Mouse (Mus musculus) left cerebral cortex, adult 8-10 months (tissue): Measurements from ENCODE around the gene Ldlr. TPM values are rescaled to one million over a fixed set of nuclear protein-coding genes. Genes with fewer than 3 reads are reported as not detected.
A peak's percentile ranks its signal among the peaks of the same experiment; 100 is the strongest.

Experiments used
- DNase-seq, 2 experiments: peaks; one replicate each; pipeline ENCODE4 v3.0.0; 2022; ENCODE audit warnings: low spot score in 2 of 2
- total RNA-seq, 4 experiments: library from RNA; stranded (reverse); gene quantifications; 2 replicates each; pipeline ENCODE4 v1.2.4; 2022

Gene Ldlr
- total RNA-seq, 4 experiments from 2014 or later: 23.7 to 32.4 (median 28.6) TPM

DNA sequence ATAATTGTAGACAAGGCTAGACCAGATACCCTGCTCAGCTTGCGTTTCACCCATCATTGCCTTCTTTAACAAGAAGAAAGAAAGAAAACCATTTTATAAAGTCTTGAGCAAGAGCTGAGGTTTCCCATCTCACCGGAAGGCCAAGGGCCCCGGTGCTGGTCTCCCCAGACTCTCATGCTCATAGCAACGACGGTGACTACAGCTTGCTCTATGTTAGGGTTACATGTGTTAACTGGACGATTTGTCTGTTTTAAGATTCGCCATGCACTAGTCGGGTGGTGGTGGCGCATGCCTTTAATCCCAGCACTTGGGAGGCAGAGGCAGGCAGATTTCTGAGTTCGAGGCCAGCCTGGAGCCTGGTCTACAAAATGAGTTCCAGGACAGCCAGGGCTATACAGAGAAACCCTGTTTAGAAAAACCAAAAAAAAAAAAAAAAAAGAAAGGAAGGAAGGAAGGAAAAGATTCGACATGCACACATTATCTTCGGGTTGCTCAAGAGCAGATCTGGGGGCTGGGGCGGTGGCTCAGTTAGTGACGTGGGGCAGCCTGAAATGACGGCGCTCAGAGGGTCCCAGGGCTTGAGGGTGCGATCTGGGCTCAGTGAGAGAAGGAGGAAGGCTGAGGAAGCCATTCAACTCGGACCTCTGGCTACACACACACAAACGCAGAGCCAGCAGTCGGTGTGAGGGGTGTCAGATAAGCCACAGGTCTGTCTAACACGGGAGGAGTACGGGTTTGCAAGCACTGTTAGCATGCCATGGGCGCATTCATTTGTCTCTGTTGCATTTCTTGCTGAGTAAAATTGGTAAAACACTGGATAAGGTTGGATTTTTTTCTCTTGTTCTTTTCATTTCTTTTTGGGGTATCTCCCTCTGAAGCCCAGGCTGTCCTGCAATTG lies 2.2 kb downstream of the Ldlr start:
- DNase-seq: no peak

DNA sequence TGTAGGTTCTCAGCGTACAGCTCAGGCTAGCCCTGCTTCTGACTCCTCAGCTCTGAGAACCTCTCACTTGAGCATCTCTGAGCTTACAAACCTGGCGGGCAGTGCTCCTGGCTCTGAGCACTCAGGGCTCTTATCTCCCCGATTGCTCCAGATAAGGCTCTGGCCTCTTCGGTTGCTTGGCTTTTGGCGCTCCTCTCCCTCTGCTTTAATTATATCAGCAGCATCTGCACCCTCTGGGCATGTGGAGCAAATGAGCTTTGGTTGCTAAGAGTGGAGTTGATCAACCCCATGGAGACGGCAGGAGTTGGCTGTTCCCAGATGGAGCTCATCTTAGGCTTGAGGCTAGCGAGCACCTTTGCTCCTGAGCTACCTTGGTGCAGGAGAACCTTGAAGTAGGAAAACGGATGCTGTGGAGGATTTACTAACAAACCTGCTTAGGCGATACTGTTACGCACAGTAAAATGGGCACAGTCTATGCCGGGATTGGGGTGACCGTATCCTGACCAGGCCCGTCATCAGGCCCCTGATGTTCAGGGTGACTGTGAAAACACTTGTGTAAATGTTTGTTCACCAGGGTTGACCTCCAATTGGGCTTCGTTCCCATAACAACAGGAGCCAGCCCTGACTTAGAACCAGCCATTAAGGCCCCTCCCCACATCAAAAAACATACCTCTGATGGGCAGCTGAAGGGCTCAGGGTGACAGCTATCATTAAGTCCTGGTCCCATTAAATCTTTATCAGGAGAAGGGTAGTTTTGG lies 3.1 kb downstream of the Ldlr start:
- no peak for DNase-seq

DNA sequence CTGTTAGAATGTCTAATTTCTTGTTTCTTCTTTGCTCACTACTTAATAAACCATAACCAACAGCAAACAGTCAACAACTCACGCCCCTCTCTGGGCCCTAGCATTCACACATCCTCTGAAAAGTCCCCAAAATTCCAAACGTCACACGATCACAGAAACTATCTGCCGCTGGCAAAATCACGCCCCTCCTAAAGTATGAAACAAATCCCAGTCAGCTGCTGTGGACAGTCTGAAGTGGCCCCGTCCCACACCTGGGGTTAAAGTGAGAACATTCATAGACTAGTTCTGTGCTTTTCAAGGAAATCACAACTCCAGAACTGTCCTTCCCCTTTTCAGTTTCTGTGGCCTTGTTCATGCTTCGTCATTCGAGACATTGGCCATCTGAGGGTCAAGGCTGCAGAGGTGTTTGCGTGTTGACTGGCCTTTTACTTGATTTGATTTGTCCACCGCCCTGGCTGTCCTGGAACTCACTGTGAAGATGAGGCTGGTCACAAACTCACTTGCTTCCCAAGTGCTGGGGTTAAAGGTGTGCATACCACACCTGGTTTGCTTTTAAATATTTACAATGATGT lies 5.1 kb downstream of the Ldlr start:
- no peak for DNase-seq

- no peak for DNase-seq
These were observed 6.0 kb downstream of the Ldlr start for GRCm38 (mm10) chr9:21729264-21729663.

DNA sequence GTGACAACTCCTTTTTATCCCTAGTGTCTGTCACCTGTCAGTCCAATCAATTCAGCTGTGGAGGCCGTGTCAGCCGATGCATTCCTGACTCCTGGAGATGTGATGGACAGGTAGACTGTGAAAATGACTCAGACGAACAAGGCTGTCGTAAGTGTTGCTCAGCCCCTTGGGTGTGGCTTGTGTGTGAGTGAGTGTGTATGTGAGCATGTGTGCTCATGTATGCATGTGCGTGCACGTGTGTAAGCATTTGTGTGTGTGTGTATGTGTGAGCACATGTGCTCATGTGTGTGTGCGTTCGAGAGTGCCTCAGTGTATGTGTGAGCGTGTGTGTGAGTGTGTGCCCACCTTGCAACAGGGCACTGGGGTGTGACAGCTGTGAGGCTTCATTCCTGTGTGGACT lies 9.0 kb downstream of the Ldlr start:
- no peak for DNase-seq

GRCm38 (mm10) chr9:21733446-21733845 lies 10.2 kb downstream of the Ldlr start:
- no peak for DNase-seq

DNA sequence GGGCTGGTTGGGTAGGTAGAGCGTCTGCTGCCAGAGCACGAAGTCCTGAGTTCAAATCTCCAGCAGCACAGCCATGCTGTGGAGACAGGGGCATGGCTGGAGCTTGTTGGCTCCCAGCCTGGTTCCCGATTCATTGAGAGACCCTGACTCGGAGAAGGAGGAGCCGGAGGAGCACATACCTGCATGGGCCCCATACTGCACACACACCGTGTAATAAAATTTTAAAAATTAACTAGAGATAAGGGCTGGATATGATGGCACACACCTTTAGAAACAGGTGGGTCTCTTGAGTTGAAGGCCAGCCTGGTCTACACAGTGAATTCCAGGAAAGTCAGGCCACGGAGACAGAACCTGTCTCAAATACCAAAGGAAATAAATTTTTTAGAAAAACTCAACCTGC lies 10.7 kb downstream of the Ldlr start:
- DNase-seq: no peak

DNA sequence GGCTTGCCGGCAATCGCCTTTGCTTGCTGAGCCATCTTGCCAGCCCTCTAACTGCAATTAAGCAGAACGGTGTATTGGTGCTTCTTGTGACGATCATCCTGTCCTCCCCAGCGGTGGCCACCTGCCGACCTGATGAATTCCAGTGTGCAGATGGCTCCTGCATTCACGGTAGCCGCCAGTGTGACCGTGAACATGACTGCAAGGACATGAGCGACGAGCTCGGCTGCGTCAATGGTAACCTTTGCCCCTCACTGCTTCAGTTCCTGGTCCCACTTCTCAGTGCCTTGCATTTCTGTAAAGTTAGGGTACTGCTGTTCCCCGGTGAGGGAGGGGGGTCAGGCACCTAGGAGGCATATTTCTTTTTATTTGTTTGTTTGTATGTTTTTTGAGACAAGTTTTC lies 11.8 kb downstream of the Ldlr start:
- DNase-seq: no peak

- no peak for DNase-seq
These were observed 13.3 kb downstream of the Ldlr start for GRCm38 (mm10) chr9:21736580-21736979.

DNA sequence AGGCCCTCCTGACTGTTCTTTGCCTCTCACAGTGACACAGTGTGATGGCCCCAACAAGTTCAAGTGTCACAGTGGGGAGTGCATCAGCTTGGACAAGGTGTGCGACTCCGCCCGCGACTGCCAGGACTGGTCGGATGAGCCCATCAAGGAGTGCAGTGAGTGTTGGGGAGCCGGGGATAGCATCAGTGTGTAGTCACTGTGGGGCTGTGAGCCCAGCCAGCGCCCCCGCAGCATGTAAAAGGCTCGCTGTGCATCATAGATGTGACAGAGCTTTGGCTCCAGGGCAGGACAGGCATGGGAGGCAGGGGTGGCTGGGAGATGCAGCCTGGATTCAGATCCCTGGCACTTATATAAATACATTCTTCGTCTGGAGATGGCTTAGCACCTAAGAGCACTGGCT lies 13.9 kb downstream of the Ldlr start:
- peak in 1 of 2 experiments; percentile 71 for DNase-seq

DNA sequence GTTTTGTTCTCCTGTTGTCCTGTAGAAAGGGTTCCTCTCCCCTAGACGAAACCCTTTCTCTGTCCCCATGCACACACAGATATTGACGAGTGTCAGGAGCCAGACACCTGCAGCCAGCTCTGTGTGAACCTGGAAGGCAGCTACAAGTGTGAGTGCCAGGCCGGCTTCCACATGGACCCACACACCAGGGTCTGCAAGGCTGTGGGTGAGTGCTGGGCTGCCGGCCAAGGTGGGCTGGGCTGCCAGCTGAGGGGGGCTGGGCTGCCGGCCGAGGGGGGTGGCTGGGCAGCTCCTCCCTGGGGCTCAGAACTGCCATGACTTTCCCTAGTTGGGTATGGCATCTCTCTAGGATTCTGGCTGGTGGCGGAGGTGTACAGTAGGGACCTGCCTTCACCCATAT lies 15.5 kb downstream of the Ldlr start:
- DNase-seq: no peak

DNA sequence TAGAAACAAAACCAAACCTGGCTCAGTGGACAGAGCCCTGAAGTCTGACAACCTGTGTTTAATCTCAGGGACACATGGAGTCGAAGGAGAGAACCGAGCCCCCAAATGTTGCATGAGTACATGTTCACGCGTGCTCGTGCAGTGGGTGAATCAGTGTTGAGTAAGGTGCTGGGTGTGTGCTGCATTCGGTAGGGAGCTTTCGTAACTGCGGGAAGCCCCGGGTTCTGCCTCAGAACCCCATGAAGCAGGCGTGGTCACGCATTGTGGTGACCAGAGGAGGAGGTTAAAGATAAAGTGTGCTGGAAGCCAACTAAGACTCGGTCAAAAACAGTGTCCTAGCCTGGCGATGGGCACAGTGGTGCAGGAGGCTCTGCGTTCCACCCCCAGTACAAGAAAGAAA lies 17.1 kb downstream of the Ldlr start:
- DNase-seq: no peak

DNA sequence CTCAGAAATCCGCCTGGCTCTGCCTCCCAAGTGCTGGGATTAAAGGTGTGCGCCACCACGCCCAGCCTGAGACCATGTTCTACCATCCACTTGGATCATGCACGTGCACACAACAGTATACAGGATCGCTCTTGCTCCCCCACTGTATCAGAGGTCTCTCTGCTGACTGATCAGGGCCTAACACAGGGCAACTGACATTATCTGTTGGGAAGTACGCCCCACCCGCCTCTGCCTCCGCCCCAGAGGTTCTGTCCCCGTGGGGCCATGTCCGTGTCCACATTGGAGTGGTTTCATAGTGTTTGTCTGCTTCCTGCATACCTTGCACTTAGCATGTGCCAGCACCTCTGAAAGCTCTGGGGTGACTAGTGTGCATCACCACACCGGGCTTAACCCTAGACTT lies 18.2 kb downstream of the Ldlr start:
- no peak for DNase-seq

DNA sequence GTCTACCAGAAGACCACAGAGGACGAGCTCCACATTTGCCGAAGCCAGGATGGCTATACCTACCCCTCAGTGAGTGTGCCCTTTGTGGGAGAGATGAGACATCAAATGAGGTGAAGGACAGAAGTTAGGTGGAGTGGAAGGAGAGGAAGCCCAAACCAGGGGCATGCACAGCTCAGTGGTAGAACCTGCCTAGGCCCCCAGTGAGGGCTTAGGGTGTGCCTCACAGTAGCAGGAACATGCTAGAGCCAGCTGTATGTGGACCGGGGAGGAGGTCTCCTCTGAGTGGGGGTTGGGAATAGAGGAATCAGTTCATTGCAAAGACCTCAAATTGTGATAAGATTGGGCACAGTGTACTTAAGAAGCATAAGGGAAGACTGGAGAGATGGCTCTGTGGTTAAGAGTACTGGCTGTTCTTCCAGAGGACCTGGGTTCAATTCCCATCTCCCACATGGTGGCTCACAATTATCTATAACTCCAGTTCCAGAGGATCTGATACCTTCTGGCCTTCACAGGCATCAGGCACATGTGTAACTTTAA lies 24.0 kb downstream of the Ldlr start:
- no peak for DNase-seq

DNA sequence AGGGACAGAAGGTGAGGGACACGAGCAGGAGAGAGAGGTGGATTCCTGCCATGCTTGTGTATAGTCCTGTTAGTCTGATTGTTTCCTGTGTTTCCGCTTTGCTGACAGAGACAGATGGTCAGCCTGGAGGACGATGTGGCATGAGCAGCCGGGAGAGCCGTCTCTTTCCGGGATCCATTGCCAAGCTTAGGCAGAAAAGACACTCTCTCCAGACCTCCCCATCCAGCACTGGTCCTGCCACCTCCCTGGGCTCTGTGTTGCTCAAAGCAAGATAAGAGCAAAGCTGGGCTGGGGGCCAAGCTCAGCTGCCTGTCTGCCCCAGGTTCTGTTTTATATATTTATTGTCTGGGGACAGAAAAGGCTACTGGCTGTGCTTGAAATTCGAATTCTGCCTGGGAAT lies 24.8 kb downstream of the Ldlr start:
- no peak for DNase-seq

- DNase-seq: no peak
These were observed 25.2 kb downstream of the Ldlr start for GRCm38 (mm10) chr9:21748491-21748890.

DNA sequence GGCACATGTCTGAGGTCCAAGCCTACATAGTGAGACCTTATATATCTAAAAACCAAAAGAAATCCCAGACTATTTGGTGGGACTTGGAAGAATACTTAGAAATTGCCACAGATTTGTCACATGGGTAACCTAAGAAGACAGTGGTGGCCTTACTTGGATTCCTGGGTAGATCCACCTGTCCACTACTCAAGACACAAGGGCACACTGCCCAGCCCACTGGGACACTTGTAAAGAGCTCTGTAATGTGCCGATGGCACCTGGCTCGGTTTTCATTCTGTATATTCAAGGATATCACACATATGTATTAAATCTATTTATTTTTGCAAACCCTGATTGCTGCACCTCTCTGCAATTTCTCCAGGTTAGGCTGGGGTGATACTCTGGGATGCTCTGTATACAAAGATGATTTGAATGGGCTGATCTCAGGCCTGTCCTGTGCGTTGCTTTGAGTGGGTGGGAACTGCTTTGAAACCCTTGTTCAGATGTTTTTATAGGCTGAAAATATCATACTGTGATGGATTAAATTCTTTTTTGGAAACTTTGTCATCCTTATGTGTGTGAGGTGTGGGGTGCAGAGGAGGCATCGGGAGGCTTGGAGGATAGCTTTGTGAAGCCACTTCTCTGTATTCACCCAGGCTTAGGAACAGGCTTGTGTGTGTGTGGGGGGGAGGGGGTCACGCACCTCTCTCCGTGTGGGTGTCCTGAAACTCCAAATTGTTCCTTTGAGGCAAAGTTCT lies 26.3 kb downstream of the Ldlr start:
- DNase-seq: no peak

GRCm38 (mm10) chr9:21750370-21750769 lies 27.1 kb downstream of the Ldlr start:
- no peak for DNase-seq

DNA sequence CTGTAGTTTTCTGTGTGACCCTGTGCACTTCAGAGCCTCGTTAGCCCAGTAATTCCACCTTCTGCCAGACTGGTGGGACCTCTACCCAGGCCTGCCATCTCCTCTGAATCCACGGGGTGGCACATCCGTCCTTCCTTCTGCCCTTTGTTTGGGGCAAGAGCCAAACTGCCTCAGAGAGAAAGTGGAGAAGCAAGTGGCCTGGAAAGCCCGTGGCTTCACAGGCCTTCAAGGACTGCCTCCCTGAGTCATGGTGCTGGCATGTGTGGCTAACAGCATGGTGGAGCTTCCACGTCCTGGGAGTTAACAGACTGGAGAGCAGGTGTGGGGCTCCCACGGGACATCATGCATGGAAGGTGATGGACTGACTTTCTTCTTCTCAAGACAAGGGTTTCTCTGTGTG lies 28.1 kb downstream of the Ldlr start:
- DNase-seq: no peak

- no peak for DNase-seq
These were observed 29.0 kb downstream of the Ldlr start for GRCm38 (mm10) chr9:21752252-21752792.

DNA sequence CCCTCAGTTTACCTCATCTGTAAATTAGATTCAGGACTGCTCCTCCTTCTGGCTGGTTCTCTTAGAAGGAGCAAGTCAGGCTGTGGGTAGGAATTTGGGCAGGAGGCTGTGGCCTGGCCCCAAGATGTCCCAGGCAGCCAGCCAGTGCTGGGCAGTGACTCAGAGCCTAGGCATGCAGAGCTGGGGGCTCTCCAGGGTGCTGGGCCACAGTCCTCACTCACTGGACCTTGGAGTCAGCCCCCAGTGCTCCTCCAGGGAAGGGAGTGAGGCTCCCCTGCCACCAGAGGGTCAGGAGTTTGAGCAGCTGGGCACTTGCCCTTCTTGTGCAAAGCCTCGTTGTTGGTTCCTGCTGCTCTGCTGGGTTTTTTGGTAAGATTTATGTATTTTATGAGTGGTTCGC lies 30.7 kb downstream of the Ldlr start:
- DNase-seq: no peak
